Mouse (Mus musculus) liver, embryonic 14.5 days (tissue): ENCODE data around the gene Fxyd7.

Experiments
- CTCF ChIP-seq: IDR thresholded peaks from 2 replicates; pipeline ENCODE4 v1.5.1; 2016; ENCODE audit warnings: antibody characterized with exemption, low read depth, control low read depth
- EP300 ChIP-seq: IDR thresholded peaks from 2 replicates; pipeline ENCODE4 v1.6.1; 2016; ENCODE audit warnings: antibody characterized with exemption, low read depth

DNA sequence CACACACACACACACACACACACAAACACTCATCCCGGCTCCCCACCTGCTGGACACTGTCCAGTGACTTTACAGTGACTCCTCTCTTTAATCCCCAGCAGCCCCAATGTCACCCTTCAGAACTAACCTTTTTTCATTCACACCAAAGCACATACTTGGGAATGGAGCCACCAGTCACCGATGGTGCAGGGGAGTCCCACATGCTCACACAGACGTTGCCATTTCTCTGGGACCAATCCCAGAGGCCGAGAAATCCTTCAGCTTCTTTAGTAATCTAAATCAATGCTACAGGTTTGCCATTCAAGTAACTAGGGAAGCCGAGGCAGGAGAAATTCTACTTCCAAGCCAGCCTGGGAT lies 23.4 kb upstream of the Fxyd7 start:
- TF ChIP-seq CTCF: no peak
- TF ChIP-seq EP300: no peak
